Mouse (Mus musculus): Measurements from ENCODE around the gene Nlrx1. TPM values are rescaled to one million over a fixed set of nuclear protein-coding genes. Genes with fewer than 3 reads are reported as not detected.

Gene Nlrx1
- polyA plus RNA-seq, 1 experiment from 2014 or later = 7.3 TPM

- WGBS = 70% methylated on average over 6 of the region's 6 CpGs
- H3K4me3 ChIP-seq (ENCODE audit: low read length) = no peak overlapping the region
- H3K4me1 ChIP-seq (ENCODE audit: control insufficient read depth, insufficient read depth, low read length) = peaks cover 2% of the 10 kb centered on the region; the same call in 1 of the 2 replicates
- H3K27me3 ChIP-seq (ENCODE audit: control insufficient read depth, insufficient read depth, low read length) = 0 out of 2 replicates have a peak, but pooled peaks cover 3% of the 10 kb centered on the region
- no peaks in the 10 kb centered on the region for H3K36me3 ChIP-seq (ENCODE audit: control insufficient read depth, insufficient read depth)
- no peak overlapping the region for H3K27ac ChIP-seq (ENCODE audit: low read length)
- H3K4me2 ChIP-seq (ENCODE audit: low read depth, low read length) = no peak overlapping the region
- H3K9ac ChIP-seq (ENCODE audit: low read length) = no peak overlapping the region
- H3K9me3 ChIP-seq (replicated peaks; ENCODE audit: control insufficient read depth, low read length) = no peaks in the 10 kb centered on the region
- ATAC-seq (replicated peaks; ENCODE audit: extremely low read depth, insufficient read depth, low FRiP score) = no peak
Observed at GRCm38 (mm10) chr9:44247907-44248306, 20.5 kb downstream of the Nlrx1 start.

GRCm38 (mm10) chr9:44243621-44244020 lies 24.8 kb downstream of the Nlrx1 start:
- Histone ChIP-seq H3K27me3 (ENCODE audit: control insufficient read depth, insufficient read depth, low read length) (0 out of 2 replicates have a peak, but pooled peaks cover 3% of the 10 kb centered on the region), H3K4me3 (ENCODE audit: low read length) (no peak overlapping the region), H3K4me2 (ENCODE audit: low read depth, low read length) (no peak overlapping the region), H3K4me1 (ENCODE audit: control insufficient read depth, insufficient read depth, low read length) (no peaks in the 10 kb centered on the region), H3K9ac (ENCODE audit: low read length) (no peak overlapping the region), H3K9me3 (replicated peaks; ENCODE audit: control insufficient read depth, low read length) (no peaks in the 10 kb centered on the region), H3K27ac (ENCODE audit: low read length) (no peak overlapping the region), H3K36me3 (ENCODE audit: control insufficient read depth, insufficient read depth) (no peaks in the 10 kb centered on the region)
- 43% methylated on average over 2 of the region's 2 CpGs for WGBS
- ATAC-seq (replicated peaks; ENCODE audit: extremely low read depth, insufficient read depth, low FRiP score) = no peak

- Histone ChIP-seq H3K27me3 (ENCODE audit: control insufficient read depth, insufficient read depth, low read length) (no peaks in the 10 kb centered on the region), H3K4me1 (ENCODE audit: control insufficient read depth, insufficient read depth, low read length) (no peaks in the 10 kb centered on the region), H3K9ac (ENCODE audit: low read length) (no peak overlapping the region), H3K9me3 (replicated peaks; ENCODE audit: control insufficient read depth, low read length) (no peaks in the 10 kb centered on the region), H3K4me3 (ENCODE audit: low read length) (no peak overlapping the region), H3K4me2 (ENCODE audit: low read depth, low read length) (no peak overlapping the region), H3K36me3 (ENCODE audit: control insufficient read depth, insufficient read depth) (no peaks in the 10 kb centered on the region), H3K27ac (ENCODE audit: low read length) (no peak overlapping the region)
- WGBS = 48% methylated on average over 9 of the region's 9 CpGs
- ATAC-seq (replicated peaks; ENCODE audit: extremely low read depth, insufficient read depth, low FRiP score) = no peak
Observed at GRCm38 (mm10) chr9:44241418-44241817, 27.0 kb downstream of the Nlrx1 start.

- no peak overlapping the region for H3K4me3 ChIP-seq (ENCODE audit: low read length)
- H3K27ac ChIP-seq (ENCODE audit: low read length) = no peak overlapping the region
- no peaks in the 10 kb centered on the region for H3K9me3 ChIP-seq (replicated peaks; ENCODE audit: control insufficient read depth, low read length)
- no peak overlapping the region for H3K4me2 ChIP-seq (ENCODE audit: low read depth, low read length)
- 62% methylated on average over 5 of the region's 5 CpGs for WGBS
- no peaks in the 10 kb centered on the region for H3K36me3 ChIP-seq (ENCODE audit: control insufficient read depth, insufficient read depth)
- no peaks in the 10 kb centered on the region for H3K27me3 ChIP-seq (ENCODE audit: control insufficient read depth, insufficient read depth, low read length)
- H3K9ac ChIP-seq (ENCODE audit: low read length) = no peak overlapping the region
- ATAC-seq (replicated peaks; ENCODE audit: extremely low read depth, insufficient read depth, low FRiP score) = no peak
- no peaks in the 10 kb centered on the region for H3K4me1 ChIP-seq (ENCODE audit: control insufficient read depth, insufficient read depth, low read length)
Observed at GRCm38 (mm10) chr9:44240911-44241310, 27.5 kb downstream of the Nlrx1 start.

- Histone ChIP-seq H3K4me1 (ENCODE audit: control insufficient read depth, insufficient read depth, low read length) (no peaks in the 10 kb centered on the region), H3K4me3 (ENCODE audit: low read length) (no peak within 1 kb of the TSS), H3K27ac (ENCODE audit: low read length) (no peak within 1 kb of the TSS), H3K9ac (ENCODE audit: low read length) (no peak within 1 kb of the TSS), H3K36me3 (ENCODE audit: control insufficient read depth, insufficient read depth) (no peaks in the 10 kb centered on the region), H3K9me3 (replicated peaks; ENCODE audit: control insufficient read depth, low read length) (no peaks in the 10 kb centered on the region), H3K4me2 (ENCODE audit: low read depth, low read length) (no peak within 1 kb of the TSS), H3K27me3 (ENCODE audit: control insufficient read depth, insufficient read depth, low read length) (no peaks in the 10 kb centered on the region)
- WGBS = 54% methylated on average over 2 of the region's 2 CpGs
- no peak for ATAC-seq (replicated peaks; ENCODE audit: extremely low read depth, insufficient read depth, low FRiP score)
Observed at GRCm38 (mm10) chr9:44240399-44240798, 28.0 kb downstream of the Nlrx1 start, which contains the start of gene Ccdc153. Gene Ccdc153, plus strand, starts transcription at chr9:44240676.

GRCm38 (mm10) chr9:44239447-44239846 lies 29.0 kb downstream of the Nlrx1 start:
- Histone ChIP-seq H3K4me2 (ENCODE audit: low read depth, low read length) (no peak overlapping the region), H3K27ac (ENCODE audit: low read length) (no peak overlapping the region; the same call in 1 of the 2 replicates), H3K4me1 (ENCODE audit: control insufficient read depth, insufficient read depth, low read length) (peaks cover 4% of the 10 kb centered on the region; the same call in 1 of the 2 replicates), H3K4me3 (ENCODE audit: low read length) (no peak overlapping the region), H3K9me3 (replicated peaks; ENCODE audit: control insufficient read depth, low read length) (no peaks in the 10 kb centered on the region), H3K27me3 (ENCODE audit: control insufficient read depth, insufficient read depth, low read length) (no peaks in the 10 kb centered on the region), H3K9ac (ENCODE audit: low read length) (no peak overlapping the region), H3K36me3 (ENCODE audit: control insufficient read depth, insufficient read depth) (no peaks in the 10 kb centered on the region)
- ATAC-seq (replicated peaks; ENCODE audit: extremely low read depth, insufficient read depth, low FRiP score) = no peak
- whole genome bisulfite sequencing = 6% methylated on average over 5 of the region's 5 CpGs

GRCm38 (mm10) chr9:44238501-44239190 lies 29.8 kb downstream of the Nlrx1 start:
- Histone ChIP-seq H3K27ac (ENCODE audit: low read length) (peak overlapping the region; percentile 73; the same call in 1 of the 2 replicates), H3K4me3 (ENCODE audit: low read length) (no peak overlapping the region), H3K9ac (ENCODE audit: low read length) (no peak overlapping the region), H3K27me3 (ENCODE audit: control insufficient read depth, insufficient read depth, low read length) (no peaks in the 10 kb centered on the region), H3K4me1 (ENCODE audit: control insufficient read depth, insufficient read depth, low read length) (peaks cover 7% of the 10 kb centered on the region; the same call in 1 of the 2 replicates), H3K36me3 (ENCODE audit: control insufficient read depth, insufficient read depth) (no peaks in the 10 kb centered on the region), H3K9me3 (replicated peaks; ENCODE audit: control insufficient read depth, low read length) (no peaks in the 10 kb centered on the region), H3K4me2 (ENCODE audit: low read depth, low read length) (no peak overlapping the region)
- 72% methylated on average over 17 of the region's 17 CpGs for WGBS
- ATAC-seq (replicated peaks; ENCODE audit: extremely low read depth, insufficient read depth, low FRiP score) = no peak

GRCm38 (mm10) chr9:44237128-44237527 lies 31.3 kb downstream of the Nlrx1 start:
- Histone ChIP-seq H3K27ac (ENCODE audit: low read length) (peak overlapping the region; percentile 73; the same call in 1 of the 2 replicates), H3K4me1 (ENCODE audit: control insufficient read depth, insufficient read depth, low read length) (peaks cover 12% of the 10 kb centered on the region), H3K4me2 (ENCODE audit: low read depth, low read length) (no peak overlapping the region), H3K9ac (ENCODE audit: low read length) (0 out of 2 replicates have a peak overlapping the region, but pooled peaks have one; percentile 21), H3K4me3 (ENCODE audit: low read length) (no peak overlapping the region), H3K9me3 (replicated peaks; ENCODE audit: control insufficient read depth, low read length) (no peaks in the 10 kb centered on the region), H3K27me3 (ENCODE audit: control insufficient read depth, insufficient read depth, low read length) (no peaks in the 10 kb centered on the region), H3K36me3 (ENCODE audit: control insufficient read depth, insufficient read depth) (no peaks in the 10 kb centered on the region)
- no peak for ATAC-seq (replicated peaks; ENCODE audit: extremely low read depth, insufficient read depth, low FRiP score)
- 61% methylated on average over 4 of the region's 4 CpGs for WGBS

GRCm38 (mm10) chr9:44236601-44237000 lies 31.8 kb downstream of the Nlrx1 start:
- no peak overlapping the region for H3K9ac ChIP-seq (ENCODE audit: low read length)
- peaks cover 16% of the 10 kb centered on the region for H3K4me1 ChIP-seq (ENCODE audit: control insufficient read depth, insufficient read depth, low read length)
- WGBS = 71% methylated on average over 4 of the region's 4 CpGs
- H3K36me3 ChIP-seq (ENCODE audit: control insufficient read depth, insufficient read depth) = no peaks in the 10 kb centered on the region
- peak overlapping the region; percentile 7; the same call in 1 of the 2 replicates for H3K27ac ChIP-seq (ENCODE audit: low read length)
- H3K4me3 ChIP-seq (ENCODE audit: low read length) = no peak overlapping the region
- ATAC-seq (replicated peaks; ENCODE audit: extremely low read depth, insufficient read depth, low FRiP score) = no peak
- H3K27me3 ChIP-seq (ENCODE audit: control insufficient read depth, insufficient read depth, low read length) = no peaks in the 10 kb centered on the region
- H3K4me2 ChIP-seq (ENCODE audit: low read depth, low read length) = no peak overlapping the region; the same call in 1 of the 2 replicates
- no peaks in the 10 kb centered on the region for H3K9me3 ChIP-seq (replicated peaks; ENCODE audit: control insufficient read depth, low read length)
